Mouse (Mus musculus) C2C12 (cell line): ENCODE results near the gene Med31.

ENCODE experiments used
- CTCF ChIP-seq: IDR thresholded peaks from one replicate; pipeline ENCODE4 v1.5.1; 2011; ENCODE audit not compliant: control insufficient read depth, insufficient read depth, insufficient read length
- MYOD1 ChIP-seq: IDR thresholded peaks from one replicate; pipeline ENCODE4 v1.6.1; 2011; ENCODE audit warnings: low read depth; ENCODE audit not compliant: control insufficient read depth, insufficient read length

DNA sequence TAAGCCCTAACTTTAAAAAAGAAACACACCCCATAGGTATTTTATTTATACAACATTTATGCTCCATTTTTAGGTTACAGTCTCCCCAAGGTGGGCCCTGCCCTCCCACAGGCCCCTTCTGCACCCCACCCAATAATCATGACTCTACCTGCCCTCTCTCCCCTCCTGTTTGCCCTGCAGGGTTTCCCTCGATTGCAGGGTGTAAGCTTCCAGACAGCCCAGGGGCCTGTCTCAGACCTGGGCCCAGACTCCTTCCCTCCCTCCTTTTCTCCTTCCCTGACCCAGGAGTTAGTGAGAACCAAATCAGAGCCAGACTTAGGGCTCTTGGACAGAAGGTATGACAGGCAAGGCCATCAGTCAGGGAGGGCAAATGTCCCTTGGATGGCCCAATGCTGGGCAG is 17.6 kb upstream of the Med31 start:
- TF ChIP-seq CTCF (no peak), MYOD1 (no peak)
